Mouse (Mus musculus): ENCODE measurements at regions not wholly inside any gene's neighbourhood (a gene's known extent, or its start where the extent isn't known, plus 50 kb on each side); places are given as distances from the start of the nearest gene placed in this dataset.

GRCm38 (mm10) chr12:54262236-54263005, 58.8 kb upstream of the Egln3 start:
- TF ChIP-seq CTCF (IDR thresholded peaks at IDR 0.05; ENCODE audit: extremely low read depth, insufficient read length, insufficient replicate concordance, low read depth, low read length) (no peak), POLR2A (IDR thresholded peaks at IDR 0.05; ENCODE audit: low read depth, low read length) (no peak)
- 92% methylated on average over 11 of the region's 11 CpGs for WGBS
- Histone ChIP-seq H3K27me3 (ENCODE audit: control insufficient read depth, insufficient read depth, low read length) (no peaks in the 10 kb centered on the region), H3K27ac (ENCODE audit: insufficient read depth, low read depth, low read length) (no peak overlapping the region), H3K4me3 (ENCODE audit: low read depth, low read length) (no peak overlapping the region), H3K36me3 (ENCODE audit: control insufficient read depth, insufficient read depth, low read length) (no peaks in the 10 kb centered on the region), H3K4me1 (ENCODE audit: control insufficient read depth, insufficient read depth, insufficient read length, low read length) (peaks cover 8% of the 10 kb centered on the region; the same call in 1 of the 2 replicates)

GRCm38 (mm10) chr12:54261426-54261825, 57.8 kb upstream of the Egln3 start:
- TF ChIP-seq CTCF (IDR thresholded peaks at IDR 0.05; ENCODE audit: extremely low read depth, insufficient read length, insufficient replicate concordance, low read depth, low read length) (no peak), POLR2A (IDR thresholded peaks at IDR 0.05; ENCODE audit: low read depth, low read length) (no peak)
- no peak overlapping the region for H3K4me3 ChIP-seq (ENCODE audit: low read depth, low read length)
- WGBS: 66% methylated on average over 5 of the region's 5 CpGs
- H3K27ac ChIP-seq (ENCODE audit: insufficient read depth, low read depth, low read length): no peak overlapping the region
- no peaks in the 10 kb centered on the region for H3K36me3 ChIP-seq (ENCODE audit: control insufficient read depth, insufficient read depth, low read length)
- no peaks in the 10 kb centered on the region for H3K27me3 ChIP-seq (ENCODE audit: control insufficient read depth, insufficient read depth, low read length)
- peaks cover 13% of the 10 kb centered on the region; the same call in 1 of the 2 replicates for H3K4me1 ChIP-seq (ENCODE audit: control insufficient read depth, insufficient read depth, insufficient read length, low read length)

GRCm38 (mm10) chr12:54260502-54260901, 56.8 kb upstream of the Egln3 start:
- Histone ChIP-seq H3K36me3 (ENCODE audit: control insufficient read depth, insufficient read depth, low read length) (no peaks in the 10 kb centered on the region), H3K4me1 (ENCODE audit: control insufficient read depth, insufficient read depth, insufficient read length, low read length) (peaks cover 12% of the 10 kb centered on the region; the same call in 1 of the 2 replicates), H3K4me3 (ENCODE audit: low read depth, low read length) (no peak overlapping the region), H3K27me3 (ENCODE audit: control insufficient read depth, insufficient read depth, low read length) (no peaks in the 10 kb centered on the region), H3K27ac (ENCODE audit: insufficient read depth, low read depth, low read length) (no peak overlapping the region)
- TF ChIP-seq POLR2A (IDR thresholded peaks at IDR 0.05; ENCODE audit: low read depth, low read length) (no peak), CTCF (IDR thresholded peaks at IDR 0.05; ENCODE audit: extremely low read depth, insufficient read length, insufficient replicate concordance, low read depth, low read length) (no peak)
- 31% methylated on average over 6 of the region's 6 CpGs for WGBS

- peaks cover 7% of the 10 kb centered on the region; the same call in 1 of the 2 replicates for H3K4me1 ChIP-seq (ENCODE audit: control insufficient read depth, insufficient read depth, insufficient read length, low read length)
- no peaks in the 10 kb centered on the region for H3K27me3 ChIP-seq (ENCODE audit: control insufficient read depth, insufficient read depth, low read length)
- no peaks in the 10 kb centered on the region for H3K36me3 ChIP-seq (ENCODE audit: control insufficient read depth, insufficient read depth, low read length)
- WGBS: 79% methylated on average over 7 of the region's 7 CpGs
- no peak overlapping the region for H3K4me3 ChIP-seq (ENCODE audit: low read depth, low read length)
- TF ChIP-seq CTCF (IDR thresholded peaks at IDR 0.05; ENCODE audit: extremely low read depth, insufficient read length, insufficient replicate concordance, low read depth, low read length) (no peak), POLR2A (IDR thresholded peaks at IDR 0.05; ENCODE audit: low read depth, low read length) (no peak)
- H3K27ac ChIP-seq (ENCODE audit: insufficient read depth, low read depth, low read length): no peak overlapping the region
Observed at GRCm38 (mm10) chr12:54257776-54258433, 54.2 kb upstream of the Egln3 start.

GRCm38 (mm10) chr12:54256506-54257128, 53.0 kb upstream of the Egln3 start:
- Histone ChIP-seq H3K4me1 (ENCODE audit: control insufficient read depth, insufficient read depth, insufficient read length, low read length) (peaks cover 13% of the 10 kb centered on the region; the same call in 1 of the 2 replicates), H3K36me3 (ENCODE audit: control insufficient read depth, insufficient read depth, low read length) (no peaks in the 10 kb centered on the region), H3K27me3 (ENCODE audit: control insufficient read depth, insufficient read depth, low read length) (no peaks in the 10 kb centered on the region), H3K4me3 (ENCODE audit: low read depth, low read length) (no peak overlapping the region), H3K27ac (ENCODE audit: insufficient read depth, low read depth, low read length) (no peak overlapping the region)
- TF ChIP-seq CTCF (IDR thresholded peaks at IDR 0.05; ENCODE audit: extremely low read depth, insufficient read length, insufficient replicate concordance, low read depth, low read length): no peak
- 24% methylated on average over 6 of the region's 6 CpGs for WGBS
